Mouse (Mus musculus): ENCODE measurements around the gene Plxna1. TPM values are rescaled to one million over a fixed set of nuclear protein-coding genes. Genes with fewer than 3 reads are reported as not detected.

Gene Plxna1
- polyA plus RNA-seq, 1 experiment from 2014 or later, result 31.5 TPM

DNA sequence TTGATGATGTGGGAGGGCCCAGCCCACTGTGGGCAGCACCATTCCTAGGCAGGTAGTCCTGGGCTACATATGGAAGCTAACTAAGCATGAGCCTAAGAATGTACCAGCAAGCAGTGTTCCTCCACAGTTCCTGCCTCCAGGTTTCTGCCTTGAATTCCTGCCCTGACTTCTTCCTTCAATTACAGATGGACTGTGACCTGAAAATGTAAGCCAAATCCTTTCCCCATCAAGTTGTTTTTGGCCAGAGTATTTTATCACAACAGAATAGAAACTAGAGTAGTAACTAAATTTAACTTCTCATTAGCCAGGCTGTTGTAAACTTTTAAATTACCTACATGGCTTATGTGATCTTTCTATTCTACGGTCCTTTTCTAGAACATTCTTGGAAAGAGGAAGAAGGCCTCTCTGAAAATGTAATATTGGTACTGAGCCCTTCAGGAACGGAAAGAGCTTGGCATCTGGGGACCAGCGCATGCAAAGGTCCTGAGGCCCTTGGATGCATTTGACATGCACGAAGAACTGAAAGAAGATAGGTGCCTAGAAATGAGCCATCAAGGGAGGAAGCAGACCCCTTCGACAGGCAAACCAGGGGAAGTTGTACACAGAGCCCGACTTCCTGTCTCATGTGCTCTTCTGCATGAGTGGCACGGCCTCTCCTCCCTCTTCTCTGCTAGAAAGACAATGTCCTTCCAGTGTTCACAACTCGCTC, 66.3 kb downstream of the Plxna1 start:
- 0 out of 2 replicates have a peak, but pooled peaks cover 2% of the 10 kb centered on the region for H3K4me1 ChIP-seq (replicated peaks)
- ATAC-seq (ENCODE audit: insufficient number of reproducible peaks, insufficient read depth, low FRiP score, low TSS enrichment, low read depth), result no peak
- H3K27ac ChIP-seq, result no peak overlapping the region
- 94% methylated on average over 8 of the region's 8 CpGs for whole genome bisulfite sequencing
- H3K4me3 ChIP-seq (replicated peaks), result no peak overlapping the region
- no peaks in the 10 kb centered on the region for H3K36me3 ChIP-seq
- no peak overlapping the region for H3K9ac ChIP-seq (replicated peaks)
- no peaks in the 10 kb centered on the region for H3K27me3 ChIP-seq
- no peaks in the 10 kb centered on the region for H3K9me3 ChIP-seq
- no peak overlapping the region for H3K4me2 ChIP-seq

DNA sequence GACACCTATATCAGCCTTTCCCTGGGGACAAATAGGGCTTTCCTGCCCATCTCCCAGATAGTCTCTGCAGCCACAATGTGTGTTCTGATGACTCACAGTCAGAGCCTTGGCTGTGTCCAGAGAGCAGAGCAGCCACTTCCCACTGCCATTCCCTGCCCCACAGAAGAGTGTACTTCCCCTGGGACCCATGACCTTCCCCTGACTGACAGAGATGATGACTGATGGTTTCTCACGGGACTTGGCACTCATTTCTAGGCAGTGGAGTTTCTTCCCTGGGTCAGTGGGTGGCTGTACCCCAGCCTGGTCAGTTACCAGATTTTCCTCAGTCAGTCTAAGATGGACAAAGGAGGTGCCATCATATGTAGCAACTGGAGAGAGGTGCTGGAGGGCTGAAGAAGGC, 67.8 kb downstream of the Plxna1 start:
- no peaks in the 10 kb centered on the region for H3K9me3 ChIP-seq
- H3K27ac ChIP-seq, result no peak overlapping the region
- no peak overlapping the region for H3K9ac ChIP-seq (replicated peaks)
- H3K4me3 ChIP-seq (replicated peaks), result no peak overlapping the region
- H3K36me3 ChIP-seq, result no peaks in the 10 kb centered on the region
- H3K27me3 ChIP-seq, result no peaks in the 10 kb centered on the region
- H3K4me1 ChIP-seq (replicated peaks), result 0 out of 2 replicates have a peak, but pooled peaks cover 2% of the 10 kb centered on the region
- no peak for ATAC-seq (ENCODE audit: insufficient number of reproducible peaks, insufficient read depth, low FRiP score, low TSS enrichment, low read depth)
- H3K4me2 ChIP-seq, result no peak overlapping the region
- WGBS, result 58% methylated on average over 1 of the region's 1 CpGs

DNA sequence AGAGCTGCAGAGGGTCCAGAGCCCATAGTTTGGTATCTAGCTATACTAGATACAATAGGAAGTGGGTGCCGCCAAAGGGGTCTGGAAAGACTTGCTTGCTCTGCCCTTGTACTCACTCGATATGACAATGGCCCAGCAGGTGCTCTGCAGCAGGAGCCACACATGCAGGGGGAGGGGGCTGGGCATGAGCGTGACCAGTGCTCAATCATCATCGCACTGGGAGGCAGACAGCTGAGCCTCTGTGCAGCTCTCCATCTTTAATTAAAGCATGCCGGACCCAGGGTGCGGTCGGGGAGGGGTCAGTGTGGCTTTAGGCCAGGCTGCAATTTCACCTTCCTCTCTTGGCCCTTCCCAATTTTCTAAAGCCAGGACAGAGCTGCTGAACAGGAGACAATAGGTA, 70.9 kb downstream of the Plxna1 start:
- Histone ChIP-seq H3K4me1 (replicated peaks) (peaks cover 6% of the 10 kb centered on the region; the same call in 1 of the 2 replicates), H3K27ac (no peak overlapping the region), H3K4me3 (replicated peaks) (no peak overlapping the region), H3K9ac (replicated peaks) (no peak overlapping the region), H3K9me3 (no peaks in the 10 kb centered on the region), H3K4me2 (no peak overlapping the region), H3K36me3 (no peaks in the 10 kb centered on the region), H3K27me3 (no peaks in the 10 kb centered on the region)
- no peak for ATAC-seq (ENCODE audit: insufficient number of reproducible peaks, insufficient read depth, low FRiP score, low TSS enrichment, low read depth)
- WGBS, result 42% methylated on average over 7 of the region's 7 CpGs

DNA sequence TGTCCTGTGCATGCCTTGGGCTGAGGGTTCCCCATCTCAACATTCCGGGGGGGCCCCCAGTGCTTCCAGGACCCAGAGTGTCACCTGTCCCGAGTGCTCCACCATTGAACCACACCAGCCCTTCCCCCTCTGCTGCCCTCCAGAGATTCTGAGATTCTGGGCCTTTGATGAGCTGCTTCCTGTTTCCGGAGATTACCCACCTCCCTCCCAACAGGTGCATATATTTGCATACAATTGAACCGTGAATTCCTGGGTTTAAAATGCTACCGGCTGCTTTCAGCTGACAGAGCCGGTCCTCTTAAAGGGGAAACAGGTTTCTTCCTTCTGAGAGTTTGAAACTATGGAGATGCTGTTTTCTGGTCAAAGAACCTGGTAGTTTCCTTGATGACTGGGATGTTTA, 74.3 kb downstream of the Plxna1 start:
- ATAC-seq (ENCODE audit: insufficient number of reproducible peaks, insufficient read depth, low FRiP score, low TSS enrichment, low read depth), result no peak
- 20% methylated on average over 6 of the region's 6 CpGs for WGBS
- no peak overlapping the region for H3K4me3 ChIP-seq (replicated peaks)

GRCm38 (mm10) chr6:89286700-89287428, 75.6 kb downstream of the Plxna1 start:
- Histone ChIP-seq H3K9ac (replicated peaks) (no peak overlapping the region), H3K4me3 (replicated peaks) (no peak overlapping the region), H3K36me3 (no peaks in the 10 kb centered on the region), H3K4me2 (no peak overlapping the region), H3K9me3 (peaks cover 6% of the 10 kb centered on the region; the same call in 1 of the 2 replicates), H3K27me3 (no peaks in the 10 kb centered on the region), H3K4me1 (replicated peaks) (peaks cover 19% of the 10 kb centered on the region), H3K27ac (no peak overlapping the region)
- 49% methylated on average over 6 of the region's 6 CpGs for WGBS
- ATAC-seq (ENCODE audit: insufficient number of reproducible peaks, insufficient read depth, low FRiP score, low TSS enrichment, low read depth), result no peak

More for the DNA sequence above, 74.3 kb downstream of the Plxna1 start:
- H3K4me2 ChIP-seq, result no peak overlapping the region
- no peak overlapping the region for H3K27ac ChIP-seq
- H3K4me1 ChIP-seq (replicated peaks), result peaks cover 12% of the 10 kb centered on the region; the same call in 1 of the 2 replicates
- H3K9me3 ChIP-seq, result peaks cover 4% of the 10 kb centered on the region; the same call in 1 of the 2 replicates
- no peak overlapping the region for H3K9ac ChIP-seq (replicated peaks)
- H3K36me3 ChIP-seq, result no peaks in the 10 kb centered on the region
- H3K27me3 ChIP-seq, result no peaks in the 10 kb centered on the region

- Histone ChIP-seq H3K4me2 (no peak overlapping the region), H3K27ac (no peak overlapping the region), H3K9me3 (peaks cover 6% of the 10 kb centered on the region; the same call in 1 of the 2 replicates), H3K4me1 (replicated peaks) (peaks cover 24% of the 10 kb centered on the region), H3K4me3 (replicated peaks) (no peak overlapping the region), H3K36me3 (no peaks in the 10 kb centered on the region), H3K9ac (replicated peaks) (no peak overlapping the region), H3K27me3 (peaks cover 4% of the 10 kb centered on the region)
- ATAC-seq (ENCODE audit: insufficient number of reproducible peaks, insufficient read depth, low FRiP score, low TSS enrichment, low read depth), result no peak
- whole genome bisulfite sequencing, result 57% methylated on average over 3 of the region's 3 CpGs
Measured at GRCm38 (mm10) chr6:89286286-89286655, 76.1 kb downstream of the Plxna1 start.

- Histone ChIP-seq H3K9ac (replicated peaks) (no peak overlapping the region), H3K36me3 (no peaks in the 10 kb centered on the region), H3K27me3 (peaks cover 9% of the 10 kb centered on the region), H3K4me3 (replicated peaks) (no peak overlapping the region), H3K9me3 (peaks cover 6% of the 10 kb centered on the region; the same call in 1 of the 2 replicates), H3K4me2 (no peak overlapping the region), H3K4me1 (replicated peaks) (peaks cover 24% of the 10 kb centered on the region), H3K27ac (no peak overlapping the region)
- ATAC-seq (ENCODE audit: insufficient number of reproducible peaks, insufficient read depth, low FRiP score, low TSS enrichment, low read depth), result no peak
- 38% methylated on average over 9 of the region's 9 CpGs for WGBS
Measured at GRCm38 (mm10) chr6:89285561-89286285, 76.7 kb downstream of the Plxna1 start.

DNA sequence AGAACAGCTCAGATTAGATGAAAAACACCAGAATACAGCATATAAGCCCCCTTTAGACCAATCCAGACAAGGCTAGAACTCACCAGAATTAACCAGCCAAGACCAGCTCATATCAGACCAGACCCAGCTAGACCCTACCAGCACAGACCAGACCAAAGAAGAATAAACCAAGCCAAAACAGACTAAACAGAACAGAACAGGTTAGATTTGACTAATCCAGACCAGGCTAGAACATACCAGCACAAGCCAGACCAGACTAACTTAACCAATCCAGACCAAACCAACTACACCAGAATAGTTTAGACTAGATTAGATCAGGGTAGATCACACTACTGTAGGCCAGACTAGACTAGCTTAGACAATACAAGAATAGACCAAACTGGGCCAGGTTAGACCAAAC, 77.3 kb downstream of the Plxna1 start:
- Histone ChIP-seq H3K27ac (no peak overlapping the region), H3K4me3 (replicated peaks) (no peak overlapping the region)

DNA sequence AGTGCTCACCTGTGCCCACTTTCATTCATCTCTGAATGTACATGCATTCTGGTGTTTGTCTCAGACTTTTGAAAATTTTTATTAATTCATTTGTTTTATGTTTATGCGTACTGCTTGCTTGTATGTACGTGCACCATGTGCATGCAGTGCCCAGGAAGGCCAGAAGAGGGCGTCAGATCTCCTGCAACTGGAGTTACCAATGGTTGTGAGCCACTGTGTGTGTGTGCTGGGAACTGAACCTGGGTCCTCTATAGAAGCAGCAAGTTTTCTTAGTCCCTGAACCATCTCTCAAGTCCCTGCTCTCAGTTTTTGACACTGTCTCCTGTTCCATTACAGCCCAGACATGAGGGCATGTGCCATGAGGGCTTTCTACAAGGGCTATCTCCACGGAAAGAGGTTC, 79.3 kb downstream of the Plxna1 start:
- no peak overlapping the region for H3K4me2 ChIP-seq
- no peak overlapping the region for H3K9ac ChIP-seq (replicated peaks)
- no peaks in the 10 kb centered on the region for H3K36me3 ChIP-seq
- H3K4me3 ChIP-seq (replicated peaks), result no peak overlapping the region
- H3K27me3 ChIP-seq, result peaks cover 12% of the 10 kb centered on the region
- H3K4me1 ChIP-seq (replicated peaks), result peaks cover 24% of the 10 kb centered on the region
- 91% methylated on average over 4 of the region's 4 CpGs for WGBS
- peaks cover 6% of the 10 kb centered on the region; the same call in 1 of the 2 replicates for H3K9me3 ChIP-seq
- H3K27ac ChIP-seq, result no peak overlapping the region
- no peak for ATAC-seq (ENCODE audit: insufficient number of reproducible peaks, insufficient read depth, low FRiP score, low TSS enrichment, low read depth)

More for the DNA sequence above, 77.3 kb downstream of the Plxna1 start:
- no peak overlapping the region for H3K4me2 ChIP-seq
- no peaks in the 10 kb centered on the region for H3K36me3 ChIP-seq
- H3K9ac ChIP-seq (replicated peaks), result no peak overlapping the region
- H3K4me1 ChIP-seq (replicated peaks), result peaks cover 24% of the 10 kb centered on the region
- no peak for ATAC-seq (ENCODE audit: insufficient number of reproducible peaks, insufficient read depth, low FRiP score, low TSS enrichment, low read depth)
- H3K27me3 ChIP-seq, result peaks cover 12% of the 10 kb centered on the region
- H3K9me3 ChIP-seq, result peaks cover 6% of the 10 kb centered on the region; the same call in 1 of the 2 replicates

GRCm38 (mm10) chr6:89282626-89283025, 79.8 kb downstream of the Plxna1 start:
- Histone ChIP-seq H3K4me2 (no peak overlapping the region), H3K4me3 (replicated peaks) (no peak overlapping the region), H3K27ac (no peak overlapping the region), H3K36me3 (no peaks in the 10 kb centered on the region), H3K27me3 (peaks cover 12% of the 10 kb centered on the region), H3K9me3 (peaks cover 6% of the 10 kb centered on the region; the same call in 1 of the 2 replicates), H3K9ac (replicated peaks) (no peak overlapping the region), H3K4me1 (replicated peaks) (peaks cover 24% of the 10 kb centered on the region)
- no peak for ATAC-seq (ENCODE audit: insufficient number of reproducible peaks, insufficient read depth, low FRiP score, low TSS enrichment, low read depth)
- WGBS, result 52% methylated on average over 5 of the region's 5 CpGs
